Mouse (Mus musculus) v-Abl transformed pro-B cells (cell line): ENCODE data around the gene Ubl7.
"Not testable (repeated sequence)": the region's sequence is repeated elsewhere in the genome, so short reads cannot be mapped to it uniquely, and the experiment has no call there.

Experiments
- in situ Hi-C, 2 experiments: fragments of 400-800 bp; cut with MboI; formaldehyde crosslinking; loops; one replicate each; pipeline ENCODE4 v1.15.1; 2025; ENCODE audit not compliant: unreplicated experiment in 2 of 2

Gene Ubl7

DNA sequence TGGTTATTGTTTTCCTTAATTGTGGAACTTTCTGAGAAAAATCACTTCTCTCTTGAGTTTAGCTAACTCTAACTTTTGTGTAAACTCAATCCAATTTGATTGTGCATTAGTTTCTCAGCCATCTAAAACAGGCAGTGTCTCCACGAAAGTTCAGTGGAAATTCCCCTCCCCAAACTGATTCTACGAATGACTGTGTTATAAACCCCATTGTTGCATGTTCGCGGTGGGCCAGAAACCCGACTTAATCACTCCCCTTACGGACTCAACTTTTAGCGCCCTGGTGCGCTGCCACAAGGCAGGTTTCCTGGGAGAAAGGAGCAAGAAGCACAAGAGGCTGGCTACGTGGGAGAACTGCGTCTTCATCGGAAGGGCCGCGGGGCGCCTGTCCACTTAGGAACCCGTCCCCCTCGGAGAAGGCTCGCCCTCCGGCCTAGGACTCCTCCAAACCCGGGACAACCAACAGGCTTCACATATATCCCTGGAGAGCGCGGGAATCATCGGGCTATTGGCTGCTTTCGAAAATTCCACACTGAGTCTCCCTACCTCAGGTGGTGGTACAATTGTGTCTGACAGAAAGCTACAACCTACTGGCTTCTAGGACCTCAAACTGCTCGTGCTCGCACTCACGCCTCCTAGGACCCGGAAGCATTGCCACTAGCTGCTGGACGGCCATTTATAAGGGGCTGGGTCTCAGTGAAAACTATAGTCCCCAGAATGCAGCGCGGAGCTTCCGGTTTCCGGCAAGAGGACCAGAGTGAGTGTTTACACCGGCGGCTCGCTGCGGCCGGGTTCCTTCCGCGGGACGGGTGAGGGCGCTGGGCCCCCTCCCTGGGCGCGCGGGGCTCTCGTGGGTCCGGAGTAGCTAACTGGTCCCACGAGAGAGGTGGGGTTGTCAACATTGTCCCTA lies at the start of gene Ubl7:
Gene Ubl7, plus strand, starts transcription at position 726 of the 907 bp plus-strand sequence.
- in situ Hi-C loops = loop anchor here in 1 of 2 experiments (5.0 to 10.0 kb wide), 2 partner anchors 48 to 256 kb away; partner anchors contain the start of gene Csk

DNA sequence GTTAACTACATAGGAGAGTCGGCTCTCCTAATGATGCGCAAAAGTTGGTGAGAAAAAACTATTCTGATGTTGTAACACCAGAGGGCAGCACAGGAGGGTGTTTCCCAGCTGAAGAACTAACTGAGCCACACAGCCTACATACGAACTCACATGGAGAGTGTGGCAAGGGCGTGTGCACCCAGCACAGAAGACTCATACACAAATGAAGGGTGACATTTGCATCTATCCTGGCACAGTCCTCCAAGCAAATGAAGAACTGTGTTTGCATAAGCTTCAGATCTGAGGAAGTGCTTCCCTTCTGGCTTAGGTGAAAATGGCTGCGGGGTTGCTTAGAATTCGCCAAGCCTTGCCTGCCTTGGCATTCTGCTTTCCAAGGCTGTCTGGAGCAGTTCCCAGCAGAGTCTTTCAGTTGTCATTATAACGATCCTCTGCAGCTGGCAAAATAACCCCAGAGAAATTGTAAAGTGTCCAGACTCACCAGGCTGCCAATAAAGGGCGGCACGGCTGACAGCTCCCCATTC lies 48.8 kb upstream of the Ubl7 start:
- in situ Hi-C loops = loop anchor here (5.0 to 10.0 kb wide), 6 partner anchors 50 to 197 kb away; partner anchors contain the start of gene Ubl7 (in 1 of the 2)

GRCm38 (mm10) chr9:57864336-57864735 lies 46.4 kb upstream of the Ubl7 start:
- in situ Hi-C loops = loop anchor here (5.0 to 10.0 kb wide), 6 partner anchors 48 to 200 kb away; partner anchors contain the start of gene Ubl7 (in 1 of the 2)

GRCm38 (mm10) chr9:57866530-57866929 lies 44.2 kb upstream of the Ubl7 start:
- in situ Hi-C loops = loop anchor here in 1 of 2 experiments (10.0 kb wide), 1 partner anchor 202 kb away; no protein-coding TSS in a partner anchor

DNA sequence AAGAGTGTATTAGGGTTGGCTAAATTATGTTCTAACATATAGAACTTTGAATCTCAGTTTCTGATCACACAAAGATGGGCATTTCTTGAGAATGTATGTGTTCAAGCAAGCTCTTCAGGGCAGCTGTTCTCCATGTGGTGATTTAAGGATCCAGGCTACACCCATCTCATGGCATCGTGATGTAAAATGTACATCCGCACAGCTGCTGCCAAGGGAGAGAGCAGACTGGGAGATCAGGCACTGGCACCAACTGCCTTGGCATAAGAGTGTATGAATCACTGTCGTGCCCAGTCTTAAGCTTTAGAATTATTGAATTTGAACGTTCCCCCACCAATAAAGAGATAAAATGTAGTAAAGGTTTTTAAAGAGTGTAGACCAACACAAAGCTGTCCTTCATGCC lies 43.5 kb upstream of the Ubl7 start:
- in situ Hi-C loops = loop anchor here in 1 of 2 experiments (10.0 kb wide), 1 partner anchor 202 kb away; no protein-coding TSS in a partner anchor

DNA sequence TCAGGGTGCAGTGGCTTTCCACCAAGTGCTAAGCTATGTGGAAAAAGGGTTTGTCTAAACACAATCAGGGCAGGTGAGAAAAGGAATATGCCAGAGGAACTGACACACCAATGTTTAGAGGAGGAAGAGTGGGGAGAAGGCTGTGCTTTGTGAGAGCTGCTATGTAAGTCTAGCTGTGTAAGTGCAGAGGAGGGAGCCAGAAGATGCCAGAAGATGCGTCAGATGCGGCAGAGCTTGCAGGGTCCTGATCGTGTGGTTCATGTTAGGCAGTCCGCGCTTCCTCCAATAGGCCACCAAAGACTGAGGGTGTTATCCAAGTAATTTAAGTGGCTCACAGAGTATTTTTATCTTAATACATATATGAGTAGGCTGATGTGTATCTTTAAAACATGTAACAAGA lies 42.9 kb upstream of the Ubl7 start:
- in situ Hi-C loops = loop anchor here in 1 of 2 experiments (10.0 kb wide), 1 partner anchor 203 kb away; no protein-coding TSS in a partner anchor

- in situ Hi-C loops = loop anchor here in 1 of 2 experiments (10.0 kb wide), 1 partner anchor 204 kb away; no protein-coding TSS in a partner anchor
Observed at GRCm38 (mm10) chr9:57868767-57869166, 42.0 kb upstream of the Ubl7 start.

- in situ Hi-C loops = no loop called here
Observed at GRCm38 (mm10) chr9:57870273-57870816, 40.4 kb upstream of the Ubl7 start.

GRCm38 (mm10) chr9:57874134-57874533 lies 36.6 kb upstream of the Ubl7 start:
- in situ Hi-C loops = no loop called here

DNA sequence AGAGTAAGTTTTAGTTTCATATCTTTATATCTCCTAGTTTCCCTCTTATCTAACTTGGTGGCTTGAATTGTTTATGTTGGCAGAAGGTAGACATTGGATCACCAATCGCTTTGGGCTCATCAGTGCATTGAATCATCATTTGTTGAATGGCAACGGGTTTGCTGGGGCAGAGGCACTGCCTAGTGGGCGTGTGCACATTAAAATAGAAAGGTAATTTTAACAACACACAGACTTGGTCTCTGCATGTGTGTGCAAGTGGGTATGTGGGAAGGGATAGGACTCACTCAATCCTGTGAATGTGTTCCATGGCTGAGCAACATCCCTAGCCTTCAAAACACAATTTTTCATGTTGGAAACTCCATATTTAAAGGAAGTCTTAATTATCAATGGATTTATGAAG lies 35.8 kb upstream of the Ubl7 start:
- in situ Hi-C loops = no loop called here

- in situ Hi-C loops = no loop called here
Observed at GRCm38 (mm10) chr9:57879213-57879612, 31.6 kb upstream of the Ubl7 start.

GRCm38 (mm10) chr9:57880278-57880677 lies 30.5 kb upstream of the Ubl7 start:
- in situ Hi-C loops = no loop called here

GRCm38 (mm10) chr9:57881781-57882180 lies 29.0 kb upstream of the Ubl7 start:
- in situ Hi-C loops = not testable (repeated sequence)

- in situ Hi-C loops = no loop called here
Observed at GRCm38 (mm10) chr9:57883413-57883812, 27.4 kb upstream of the Ubl7 start.

- in situ Hi-C loops = no loop called here
Observed at GRCm38 (mm10) chr9:57888119-57888518, 22.7 kb upstream of the Ubl7 start.

- in situ Hi-C loops = no loop called here
Observed at GRCm38 (mm10) chr9:57900478-57900877, 10.3 kb upstream of the Ubl7 start.

DNA sequence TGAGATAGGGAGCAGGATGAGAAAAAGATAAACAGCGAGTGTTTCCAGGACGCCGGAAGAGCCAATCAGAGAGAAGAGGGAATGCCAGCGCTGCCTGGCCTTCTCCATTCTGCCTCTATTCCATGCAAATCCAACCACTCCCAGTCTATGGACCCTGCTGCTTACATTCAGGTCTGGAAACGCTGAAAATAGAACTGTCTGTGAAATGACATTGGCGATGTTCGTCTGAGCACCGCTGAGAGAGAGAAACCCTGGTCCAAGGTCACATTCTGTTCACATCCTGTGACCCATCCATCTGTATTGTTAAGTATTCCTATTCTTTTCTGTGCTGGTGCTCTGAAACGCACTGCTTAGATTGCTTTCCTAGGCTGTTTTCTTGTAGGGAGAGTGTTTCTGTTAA lies 9.6 kb upstream of the Ubl7 start:
- in situ Hi-C loops = no loop called here

DNA sequence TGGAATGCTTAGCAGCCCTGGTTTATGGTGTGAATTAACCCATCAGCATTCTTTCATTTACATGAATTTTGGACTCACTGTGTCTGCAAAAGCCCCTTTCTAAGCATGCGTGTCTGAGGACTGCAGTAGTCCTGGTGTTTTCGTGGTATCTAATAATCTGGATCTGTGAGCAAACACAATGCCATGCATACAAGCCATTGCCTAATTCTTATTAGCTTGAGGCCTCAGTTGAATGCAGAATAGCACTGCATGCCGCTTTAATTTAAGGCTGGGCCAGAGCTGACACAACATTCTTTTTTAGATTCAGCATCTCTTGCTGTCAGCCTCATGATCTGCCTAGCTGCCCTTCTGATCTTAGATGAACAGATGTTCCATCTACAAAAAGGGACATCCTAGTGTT lies 9.2 kb upstream of the Ubl7 start:
- in situ Hi-C loops = no loop called here

DNA sequence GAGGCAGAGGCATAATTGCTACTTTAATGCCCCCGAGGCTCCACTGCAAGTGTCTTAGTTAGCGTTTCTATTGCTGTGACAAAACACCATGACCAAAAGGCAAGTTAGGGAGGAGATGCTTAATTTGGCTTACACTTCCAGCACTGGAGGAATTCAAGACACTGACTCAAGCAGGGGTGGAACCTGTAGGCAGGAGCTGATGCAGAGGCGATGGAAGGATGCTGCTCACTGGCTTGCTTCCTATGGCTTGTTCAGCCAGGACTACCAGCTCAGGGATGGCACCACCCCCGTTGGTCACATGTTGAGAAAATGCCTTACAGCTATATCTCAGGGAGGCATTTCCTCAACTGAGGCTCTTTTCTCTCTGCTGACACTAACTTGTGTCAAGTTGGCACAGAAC lies 8.6 kb upstream of the Ubl7 start:
- in situ Hi-C loops = no loop called here

DNA sequence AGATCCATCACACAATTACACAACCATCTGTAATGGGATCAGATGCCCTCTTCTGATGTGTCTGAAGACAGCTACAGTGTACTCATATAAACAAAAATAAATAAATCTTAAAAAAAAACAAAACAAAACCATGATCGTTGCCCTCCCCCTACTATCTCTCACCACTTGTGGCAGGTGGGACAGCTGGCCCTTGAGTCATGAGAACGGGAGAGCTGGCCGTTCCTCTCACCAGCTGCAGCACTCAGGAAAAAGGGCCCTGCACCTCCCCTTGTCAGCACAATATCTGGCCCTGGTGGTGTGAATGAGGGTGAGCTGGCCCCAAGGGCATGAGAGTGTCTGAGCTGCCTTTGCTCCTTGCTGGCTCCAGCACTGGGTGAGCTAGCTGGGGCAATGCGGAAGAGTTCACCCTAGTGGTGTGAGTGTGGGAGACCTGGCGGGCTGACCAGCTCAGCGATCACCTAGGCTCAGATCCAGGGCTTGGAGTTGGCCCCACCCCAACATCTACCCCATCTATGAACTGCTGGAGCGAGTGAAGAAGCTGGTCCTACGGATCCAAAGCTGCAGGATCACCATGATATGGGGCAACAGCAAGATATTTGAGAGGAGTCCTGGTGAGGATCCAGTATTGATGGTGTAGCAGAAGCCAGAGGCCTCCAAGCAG lies 7.1 kb upstream of the Ubl7 start:
- in situ Hi-C loops = no loop called here

GRCm38 (mm10) chr9:57904250-57904644 lies 6.5 kb upstream of the Ubl7 start:
- in situ Hi-C loops = no loop called here
